Mouse (Mus musculus): ENCODE data around the gene Cacna2d3.

Cacna2d3 gene

GRCm38 (mm10) chr14:29077418-29077817 is 644.2 kb downstream of the Cacna2d3 start:
- no peak for DNase-seq (ENCODE audit: low spot score in 2 of 2)

- DNase-seq (ENCODE audit: low spot score in 2 of 2), result no peak
Observed at GRCm38 (mm10) chr14:29073747-29074146, 647.9 kb downstream of the Cacna2d3 start.

- DNase-seq (ENCODE audit: low spot score in 2 of 2), result no peak
Observed at GRCm38 (mm10) chr14:29062676-29063075, 659.0 kb downstream of the Cacna2d3 start.

- DNase-seq (ENCODE audit: low spot score in 2 of 2), result no peak
Observed at GRCm38 (mm10) chr14:29061491-29061890, 660.2 kb downstream of the Cacna2d3 start.

GRCm38 (mm10) chr14:29060679-29061078 is 661.0 kb downstream of the Cacna2d3 start:
- DNase-seq (ENCODE audit: low spot score in 2 of 2), result no peak

- no peak for DNase-seq (ENCODE audit: low spot score in 2 of 2)
Observed at GRCm38 (mm10) chr14:29051951-29052835, 669.5 kb downstream of the Cacna2d3 start.

- DNase-seq (ENCODE audit: low spot score in 2 of 2), result no peak
Observed at GRCm38 (mm10) chr14:29042355-29042754, 679.3 kb downstream of the Cacna2d3 start.

GRCm38 (mm10) chr14:29041498-29041897 is 680.2 kb downstream of the Cacna2d3 start:
- no peak for DNase-seq (ENCODE audit: low spot score in 2 of 2)

- DNase-seq (ENCODE audit: low spot score in 2 of 2), result no peak
Observed at GRCm38 (mm10) chr14:29040606-29041364, 680.9 kb downstream of the Cacna2d3 start.

GRCm38 (mm10) chr14:29038246-29038645 is 683.4 kb downstream of the Cacna2d3 start:
- DNase-seq (ENCODE audit: low spot score in 2 of 2), result no peak

GRCm38 (mm10) chr14:29031858-29032395 is 689.7 kb downstream of the Cacna2d3 start:
- no peak for DNase-seq (ENCODE audit: low spot score in 2 of 2)

- DNase-seq (ENCODE audit: low spot score in 2 of 2), result no peak
Observed at GRCm38 (mm10) chr14:29030519-29030918, 691.1 kb downstream of the Cacna2d3 start.

GRCm38 (mm10) chr14:29029896-29030420 is 691.7 kb downstream of the Cacna2d3 start:
- no peak for DNase-seq (ENCODE audit: low spot score in 2 of 2)

- DNase-seq (ENCODE audit: low spot score in 2 of 2), result no peak
Observed at GRCm38 (mm10) chr14:29029107-29029469, 692.6 kb downstream of the Cacna2d3 start.

GRCm38 (mm10) chr14:29028391-29029106 is 693.1 kb downstream of the Cacna2d3 start:
- DNase-seq (ENCODE audit: low spot score in 2 of 2), result no peak

- DNase-seq (ENCODE audit: low spot score in 2 of 2), result no peak
Observed at GRCm38 (mm10) chr14:29027276-29027675, 694.4 kb downstream of the Cacna2d3 start.

GRCm38 (mm10) chr14:29025335-29025734 is 696.3 kb downstream of the Cacna2d3 start:
- DNase-seq (ENCODE audit: low spot score in 2 of 2), result no peak

- no peak for DNase-seq (ENCODE audit: low spot score in 2 of 2)
Observed at GRCm38 (mm10) chr14:29023246-29023645, 698.4 kb downstream of the Cacna2d3 start.

- no peak for DNase-seq (ENCODE audit: low spot score in 2 of 2)
Observed at GRCm38 (mm10) chr14:29021295-29021694, 700.4 kb downstream of the Cacna2d3 start.

GRCm38 (mm10) chr14:29018316-29019000 is 703.2 kb downstream of the Cacna2d3 start:
- no peak for DNase-seq (ENCODE audit: low spot score in 2 of 2)

- DNase-seq (ENCODE audit: low spot score in 2 of 2), result no peak
Observed at GRCm38 (mm10) chr14:29017883-29018282, 703.8 kb downstream of the Cacna2d3 start, which contains the start of gene Lrtm1. Lrtm1 (plus strand) TSS chr14:29018208.
